Mouse (Mus musculus) liver, postnatal 0 days (tissue): ENCODE results near the gene Rbms3.

ENCODE experiments used
- CTCF ChIP-seq: sonication (generic); IDR thresholded peaks from 2 replicates; pipeline ENCODE4 v1.5.1; 2016; ENCODE audit warnings: antibody characterized with exemption, low read depth
- EP300 ChIP-seq: IDR thresholded peaks from 2 replicates; pipeline ENCODE4 v1.6.1; 2016; ENCODE audit warnings: antibody characterized with exemption, low read depth, mild to moderate bottlenecking

DNA sequence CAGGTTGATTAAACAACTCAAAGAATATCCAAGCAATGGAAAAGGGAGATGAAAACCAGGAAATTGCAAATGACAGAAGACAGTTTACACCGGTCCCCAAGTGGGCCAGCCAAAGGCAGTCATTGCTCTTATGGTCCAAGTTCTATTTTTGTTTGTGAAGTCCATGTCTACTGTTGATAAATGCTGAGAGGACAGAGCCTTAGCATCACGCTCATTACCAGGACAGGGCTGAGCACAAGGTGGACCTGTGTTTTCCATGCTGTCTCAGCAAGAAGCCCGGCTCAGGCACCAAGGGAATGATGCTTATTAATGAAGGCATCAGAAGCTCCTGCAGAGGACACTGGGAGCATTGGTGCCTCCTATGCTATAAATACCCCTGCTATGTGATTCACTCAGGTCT lies 618.9 kb downstream of the Rbms3 start:
- TF ChIP-seq EP300 (no peak), CTCF (no peak)
